Mouse (Mus musculus): ENCODE measurements around the gene Mpv17. TPM values are rescaled to one million over a fixed set of nuclear protein-coding genes. Genes with fewer than 3 reads are reported as not detected.

The Mpv17 gene
- polyA plus RNA-seq, 1 experiment from 2014 or later: 62.2 TPM

GRCm38 (mm10) chr5:31137658-31138057, 16.4 kb downstream of the Mpv17 start:
- peak overlapping the region; percentile 20; the same call in 1 of the 2 replicates for H3K4me3 ChIP-seq (ENCODE audit: low read depth, low read length)
- WGBS: under 1% methylated on average over 13 of the region's 13 CpGs

GRCm38 (mm10) chr5:31136730-31137424, 17.2 kb downstream of the Mpv17 start:
- WGBS: 3% methylated on average over 33 of the region's 33 CpGs
- H3K4me1 ChIP-seq (replicated peaks; ENCODE audit: control insufficient read depth, insufficient read depth, low read length): peaks cover 8% of the 10 kb centered on the region; the same call in 1 of the 2 replicates
- peaks cover 63% of the 10 kb centered on the region for H3K27me3 ChIP-seq (replicated peaks; ENCODE audit: control insufficient read depth, insufficient read depth, low read length)
- H3K36me3 ChIP-seq (ENCODE audit: control insufficient read depth, insufficient read depth, low read length): peaks cover 8% of the 10 kb centered on the region
- no peak overlapping the region for H3K9ac ChIP-seq (ENCODE audit: low read length)
- DNase-seq (ENCODE audit: low spot score): no peak
- no peaks in the 10 kb centered on the region for H3K9me3 ChIP-seq (ENCODE audit: control insufficient read depth, low read length)
- no peak for ATAC-seq (replicated peaks; ENCODE audit: low FRiP score, low TSS enrichment, low read depth)
- H3K4me3 ChIP-seq (ENCODE audit: low read depth, low read length): no peak overlapping the region
- no peak overlapping the region for H3K4me2 ChIP-seq (ENCODE audit: low read length)
- H3K27ac ChIP-seq (ENCODE audit: low read depth): no peak overlapping the region

More at GRCm38 (mm10) chr5:31137658-31138057, 16.4 kb downstream of the Mpv17 start:
- no peaks in the 10 kb centered on the region for H3K9me3 ChIP-seq (ENCODE audit: control insufficient read depth, low read length)
- H3K9ac ChIP-seq (ENCODE audit: low read length): no peak overlapping the region
- H3K4me2 ChIP-seq (ENCODE audit: low read length): peak overlapping the region; percentile 29
- no peak overlapping the region for H3K27ac ChIP-seq (ENCODE audit: low read depth)
- H3K27me3 ChIP-seq (replicated peaks; ENCODE audit: control insufficient read depth, insufficient read depth, low read length): peaks cover 63% of the 10 kb centered on the region
- ATAC-seq (replicated peaks; ENCODE audit: low FRiP score, low TSS enrichment, low read depth): no peak
- DNase-seq (ENCODE audit: low spot score): peak; percentile 52
- H3K4me1 ChIP-seq (replicated peaks; ENCODE audit: control insufficient read depth, insufficient read depth, low read length): peaks cover 8% of the 10 kb centered on the region; the same call in 1 of the 2 replicates
- H3K36me3 ChIP-seq (ENCODE audit: control insufficient read depth, insufficient read depth, low read length): peaks cover 10% of the 10 kb centered on the region

GRCm38 (mm10) chr5:31126050-31126449, 28.0 kb downstream of the Mpv17 start:
- Histone ChIP-seq H3K27ac (ENCODE audit: low read depth) (no peak overlapping the region), H3K36me3 (ENCODE audit: control insufficient read depth, insufficient read depth, low read length) (no peaks in the 10 kb centered on the region), H3K9me3 (ENCODE audit: control insufficient read depth, low read length) (no peaks in the 10 kb centered on the region), H3K4me3 (ENCODE audit: low read depth, low read length) (no peak overlapping the region), H3K4me1 (replicated peaks; ENCODE audit: control insufficient read depth, insufficient read depth, low read length) (no peaks in the 10 kb centered on the region), H3K27me3 (replicated peaks; ENCODE audit: control insufficient read depth, insufficient read depth, low read length) (0 out of 2 replicates have a peak, but pooled peaks cover 5% of the 10 kb centered on the region), H3K9ac (ENCODE audit: low read length) (no peak overlapping the region), H3K4me2 (ENCODE audit: low read length) (no peak overlapping the region)
- DNase-seq (ENCODE audit: low spot score) (no peak), ATAC-seq (replicated peaks; ENCODE audit: low FRiP score, low TSS enrichment, low read depth) (no peak)
- WGBS: 38% methylated on average over 5 of the region's 5 CpGs

GRCm38 (mm10) chr5:31123481-31123880, 30.6 kb downstream of the Mpv17 start:
- 40% methylated on average over 2 of the region's 2 CpGs for WGBS
- DNase-seq (ENCODE audit: low spot score): no peak

GRCm38 (mm10) chr5:31121111-31121510, 32.9 kb downstream of the Mpv17 start:
- Histone ChIP-seq H3K4me2 (ENCODE audit: low read length) (no peak overlapping the region), H3K36me3 (ENCODE audit: control insufficient read depth, insufficient read depth, low read length) (no peaks in the 10 kb centered on the region), H3K4me3 (ENCODE audit: low read depth, low read length) (no peak overlapping the region), H3K9me3 (ENCODE audit: control insufficient read depth, low read length) (no peaks in the 10 kb centered on the region), H3K4me1 (replicated peaks; ENCODE audit: control insufficient read depth, insufficient read depth, low read length) (no peaks in the 10 kb centered on the region), H3K9ac (ENCODE audit: low read length) (no peak overlapping the region), H3K27ac (ENCODE audit: low read depth) (no peak overlapping the region), H3K27me3 (replicated peaks; ENCODE audit: control insufficient read depth, insufficient read depth, low read length) (0 out of 2 replicates have a peak, but pooled peaks cover 9% of the 10 kb centered on the region)
- no peak for ATAC-seq (replicated peaks; ENCODE audit: low FRiP score, low TSS enrichment, low read depth)
- no peak for DNase-seq (ENCODE audit: low spot score)
- 86% methylated on average over 8 of the region's 8 CpGs for WGBS

More at GRCm38 (mm10) chr5:31123481-31123880, 30.6 kb downstream of the Mpv17 start:
- no peaks in the 10 kb centered on the region for H3K27me3 ChIP-seq (replicated peaks; ENCODE audit: control insufficient read depth, insufficient read depth, low read length)
- no peaks in the 10 kb centered on the region for H3K4me1 ChIP-seq (replicated peaks; ENCODE audit: control insufficient read depth, insufficient read depth, low read length)
- no peak for ATAC-seq (replicated peaks; ENCODE audit: low FRiP score, low TSS enrichment, low read depth)
- H3K9me3 ChIP-seq (ENCODE audit: control insufficient read depth, low read length): no peaks in the 10 kb centered on the region
- no peaks in the 10 kb centered on the region for H3K36me3 ChIP-seq (ENCODE audit: control insufficient read depth, insufficient read depth, low read length)
- H3K9ac ChIP-seq (ENCODE audit: low read length): no peak overlapping the region
- no peak overlapping the region for H3K27ac ChIP-seq (ENCODE audit: low read depth)
- H3K4me2 ChIP-seq (ENCODE audit: low read length): no peak overlapping the region
- no peak overlapping the region for H3K4me3 ChIP-seq (ENCODE audit: low read depth, low read length)

- Histone ChIP-seq H3K27me3 (replicated peaks; ENCODE audit: control insufficient read depth, insufficient read depth, low read length) (0 out of 2 replicates have a peak, but pooled peaks cover 9% of the 10 kb centered on the region), H3K9ac (ENCODE audit: low read length) (no peak overlapping the region), H3K9me3 (ENCODE audit: control insufficient read depth, low read length) (no peaks in the 10 kb centered on the region), H3K36me3 (ENCODE audit: control insufficient read depth, insufficient read depth, low read length) (no peaks in the 10 kb centered on the region), H3K4me2 (ENCODE audit: low read length) (no peak overlapping the region), H3K4me3 (ENCODE audit: low read depth, low read length) (no peak overlapping the region), H3K27ac (ENCODE audit: low read depth) (no peak overlapping the region), H3K4me1 (replicated peaks; ENCODE audit: control insufficient read depth, insufficient read depth, low read length) (no peaks in the 10 kb centered on the region)
- ATAC-seq (replicated peaks; ENCODE audit: low FRiP score, low TSS enrichment, low read depth) (no peak), DNase-seq (ENCODE audit: low spot score) (no peak)
- WGBS: 21% methylated on average over 10 of the region's 10 CpGs
Measured at GRCm38 (mm10) chr5:31116912-31117311, 37.1 kb downstream of the Mpv17 start.

GRCm38 (mm10) chr5:31116354-31116753, 37.7 kb downstream of the Mpv17 start, which contains the start of gene Trim54:
Gene Trim54, plus strand, starts transcription at chr5:31116712.
- DNase-seq (ENCODE audit: low spot score): no peak
- Histone ChIP-seq H3K4me1 (replicated peaks; ENCODE audit: control insufficient read depth, insufficient read depth, low read length) (no peaks in the 10 kb centered on the region), H3K27me3 (replicated peaks; ENCODE audit: control insufficient read depth, insufficient read depth, low read length) (0 out of 2 replicates have a peak, but pooled peaks cover 9% of the 10 kb centered on the region), H3K4me3 (ENCODE audit: low read depth, low read length) (no peak within 1 kb of the TSS), H3K9me3 (ENCODE audit: control insufficient read depth, low read length) (no peaks in the 10 kb centered on the region), H3K9ac (ENCODE audit: low read length) (no peak within 1 kb of the TSS), H3K27ac (ENCODE audit: low read depth) (no peak within 1 kb of the TSS), H3K4me2 (ENCODE audit: low read length) (no peak within 1 kb of the TSS), H3K36me3 (ENCODE audit: control insufficient read depth, insufficient read depth, low read length) (no peaks in the 10 kb centered on the region)
- ATAC-seq (replicated peaks; ENCODE audit: low FRiP score, low TSS enrichment, low read depth): no peak
- WGBS: 32% methylated on average over 3 of the region's 3 CpGs

GRCm38 (mm10) chr5:31110781-31111180, 43.3 kb downstream of the Mpv17 start:
- 32% methylated on average over 7 of the region's 7 CpGs for WGBS
- Histone ChIP-seq H3K9me3 (ENCODE audit: control insufficient read depth, low read length) (no peaks in the 10 kb centered on the region), H3K27me3 (replicated peaks; ENCODE audit: control insufficient read depth, insufficient read depth, low read length) (0 out of 2 replicates have a peak, but pooled peaks cover under 1% of the 10 kb centered on the region), H3K4me1 (replicated peaks; ENCODE audit: control insufficient read depth, insufficient read depth, low read length) (no peaks in the 10 kb centered on the region), H3K4me3 (ENCODE audit: low read depth, low read length) (no peak overlapping the region), H3K9ac (ENCODE audit: low read length) (no peak overlapping the region), H3K36me3 (ENCODE audit: control insufficient read depth, insufficient read depth, low read length) (no peaks in the 10 kb centered on the region), H3K4me2 (ENCODE audit: low read length) (no peak overlapping the region), H3K27ac (ENCODE audit: low read depth) (no peak overlapping the region)
- DNase-seq (ENCODE audit: low spot score) (no peak), ATAC-seq (replicated peaks; ENCODE audit: low FRiP score, low TSS enrichment, low read depth) (no peak)
